Mouse (Mus musculus): Measurements from ENCODE around the gene D630045J12Rik.

DNA sequence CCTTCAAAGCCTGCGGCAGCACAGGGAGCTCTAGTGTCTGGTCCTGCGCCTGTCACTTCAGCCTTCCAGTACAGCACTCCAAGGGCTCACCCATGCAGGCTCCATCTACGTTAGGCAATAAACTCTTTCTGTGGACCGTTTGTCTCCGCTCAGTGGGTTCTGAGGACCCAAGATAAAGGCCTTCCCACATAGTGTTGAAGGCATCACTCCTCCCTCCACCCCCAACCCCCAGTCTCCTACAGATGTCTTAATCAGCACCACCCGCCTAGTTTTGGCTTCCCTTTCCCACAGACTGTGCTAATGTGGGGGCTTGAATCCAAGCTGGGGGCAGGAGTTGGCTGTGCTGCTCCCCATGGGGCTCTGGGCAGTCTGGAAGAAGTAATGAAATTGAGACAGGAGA lies 150.0 kb downstream of the D630045J12Rik start:
- TF ChIP-seq CTCF (IDR thresholded peaks at IDR 0.05; ENCODE audit: control insufficient read depth, insufficient read depth, insufficient read length) (no peak), MYOD1 (IDR thresholded peaks at IDR 0.05; ENCODE audit: control insufficient read depth, insufficient read length, low read depth) (no peak), MAX (IDR thresholded peaks at IDR 0.05) (no peak), USF1 (IDR thresholded peaks at IDR 0.05; ENCODE audit: low read depth) (no peak)
